Mouse (Mus musculus) CD4-positive naive resting alpha-beta T cell, adult 57 days (primary cell): ENCODE results near the gene Rbbp9. TPM values are rescaled to one million over a fixed set of nuclear protein-coding genes. Genes with fewer than 3 reads are reported as not detected.

Source experiments
- total RNA-seq: library from RNA; stranded (reverse); gene quantifications from one replicate; pipeline ENCODE4 v1.2.4, GENCODE M21; 2023

Rbbp9 gene
- 6.8 TPM for total RNA-seq

GRCm38 (mm10) chr2:144550529-144550928 is at the start of gene Rbbp9:
TSS of gene Rbbp9 (minus strand) at chr2:144550869.

GRCm38 (mm10) chr2:144599831-144600687 is 49.4 kb upstream of the Rbbp9 start, which contains the start of gene Dtd1:
TSS of gene Dtd1 (plus strand) at chr2:144599897.

GRCm38 (mm10) chr2:144593951-144594651 is 43.4 kb upstream of the Rbbp9 start, which contains the start of gene Smim26:
TSS of gene Smim26 (plus strand) at chr2:144594054.

GRCm38 (mm10) chr2:144555820-144556552 is 5.3 kb upstream of the Rbbp9 start, which contains the start of gene Sec23b:
TSS of gene Sec23b (plus strand) at chr2:144556229.

GRCm38 (mm10) chr2:144526981-144527820 is 23.5 kb downstream of the Rbbp9 start, which contains the start of the genes Dzank1 and Polr3f:
TSS of gene Dzank1 (minus strand) at chr2:144527414.
TSS of gene Polr3f (plus strand) at chr2:144527718.

Other genes starting within 250 kb of the Rbbp9 start
- gene Ovol2, start 218.7 kb downstream of the Rbbp9 start, total RNA-seq: 1.2 TPM
- gene Kat14, start 181.9 kb downstream of the Rbbp9 start, total RNA-seq: 38.2 TPM
- 5.9 TPM for gene Pet117, start 181.9 kb downstream of the Rbbp9 start, total RNA-seq
- gene Dzank1, start 23.5 kb downstream of the Rbbp9 start, total RNA-seq: not detected
- 38.0 TPM for gene Polr3f, start 23.2 kb downstream of the Rbbp9 start, total RNA-seq
- 59.4 TPM for gene Sec23b, start 5.4 kb upstream of the Rbbp9 start, total RNA-seq
- gene Smim26, start 43.2 kb upstream of the Rbbp9 start, total RNA-seq: 19.9 TPM
- gene Dtd1, start 49.0 kb upstream of the Rbbp9 start, total RNA-seq: 25.0 TPM